9 mouse cellular contexts compared by ENCODE assay signal in genomic region chr2:115592651-115593119, GRCm38 (mm10). TPM values are rescaled to one million over a fixed set of nuclear protein-coding genes. Genes with fewer than 3 reads are reported as not detected.
DNase-seq lines count a peak whose midpoint lies in the region; ATAC-seq and TF ChIP-seq lines count a peak whose summit lies in the region.
"Had no signal": no experiment of that assay in that cellular context is flagged by ENCODE, and none has a peak within 500 bp of the region (broad histone marks: within the 10 kb centered on the region; RNA-seq: fewer than 3 reads in every experiment).

No protein-coding gene starts in this region.

- ATAC-seq in embryonic facial prominence, embryonic 13.5 days (ENCODE audit: insufficient number of reproducible peaks, insufficient read depth, low FRiP score, low TSS enrichment, low read depth) = no peak

- H3K4me1 ChIP-seq in embryonic facial prominence, embryonic 13.5 days = peaks cover 10% of the 10 kb centered on the region
- 0 out of 2 replicates have a peak, but pooled peaks cover 4% of the 10 kb centered on the region for H3K4me1 ChIP-seq in embryonic facial prominence, embryonic 10.5 days

- no peaks in the 10 kb centered on the region for H3K9me3 ChIP-seq in embryonic facial prominence, embryonic 13.5 days
- H3K9me3 ChIP-seq in embryonic facial prominence, embryonic 10.5 days = no peaks in the 10 kb centered on the region
- H3K9me3 ChIP-seq: liver, embryonic 15.5 days had no signal

- TF ChIP-seq POLR2A in brain, embryonic 14.5 days (IDR thresholded peaks at IDR 0.05; ENCODE audit: borderline replicate concordance, extremely low read depth, insufficient read depth, insufficient read length, poor library complexity, severe bottlenecking) = no peak

- H3K4me2 ChIP-seq in embryonic facial prominence, embryonic 13.5 days = no peak overlapping the region
- H3K4me2 ChIP-seq: liver, embryonic 15.5 days had no signal

- H3K27me3 ChIP-seq in embryonic facial prominence, embryonic 13.5 days = no peaks in the 10 kb centered on the region
- no peaks in the 10 kb centered on the region for H3K27me3 ChIP-seq in embryonic facial prominence, embryonic 10.5 days (replicated peaks; ENCODE audit: low read depth, poor library complexity, severe bottlenecking)
- H3K27me3 ChIP-seq: liver, embryonic 15.5 days had no signal

- H3K36me3 ChIP-seq in embryonic facial prominence, embryonic 13.5 days = no peaks in the 10 kb centered on the region
- H3K36me3 ChIP-seq in embryonic facial prominence, embryonic 10.5 days (replicated peaks) = no peaks in the 10 kb centered on the region
- H3K36me3 ChIP-seq: liver, embryonic 15.5 days had no signal

- H3K9ac ChIP-seq in embryonic facial prominence, embryonic 13.5 days = 0 out of 2 replicates have a peak overlapping the region, but pooled peaks have one; percentile 44
- H3K9ac ChIP-seq: liver, embryonic 15.5 days had no signal

- no peak for TF ChIP-seq CTCF in brain, embryonic 14.5 days (IDR thresholded peaks at IDR 0.05; ENCODE audit: borderline replicate concordance, extremely low read depth, insufficient read depth, insufficient read length)

- H3K4me3 ChIP-seq in embryonic facial prominence, embryonic 13.5 days = no peak overlapping the region
- H3K4me3 ChIP-seq in embryonic facial prominence, embryonic 10.5 days = no peak overlapping the region
- H3K4me3 ChIP-seq: liver, embryonic 15.5 days had no signal

- WGBS in embryonic facial prominence, embryonic 13.5 days = 56% methylated on average over 2 of the region's 2 CpGs
- WGBS in embryonic facial prominence, embryonic 10.5 days = 87% methylated on average over 2 of the region's 2 CpGs

- no peak for DNase-seq in embryonic facial prominence, embryonic 10.5 days (ENCODE audit: low spot score)
- DNase-seq in brain, embryonic 14.5 days (ENCODE audit: low read depth) = peak; percentile 82
- DNase-seq in gastrocnemius, postnatal 25 days = peak; percentile 31
- DNase-seq in kidney, adult 18-20 months = peak; percentile 40
- DNase-seq in left cerebral cortex, postnatal 4 days = peak; percentile 73
- DNase-seq in right cerebral cortex, postnatal 25 days = peak; percentile 21
- DNase-seq in thymus, postnatal 10 days (ENCODE audit: low spot score in 2 of 2) = no peak

- intact Hi-C loops in left cerebral cortex, postnatal 4 days (cut with DNase I) = no loop called here

- no peak overlapping the region; the same call in 1 of the 2 replicates for H3K27ac ChIP-seq in embryonic facial prominence, embryonic 13.5 days
- H3K27ac ChIP-seq in embryonic facial prominence, embryonic 10.5 days (replicated peaks) = no peak overlapping the region
- H3K27ac ChIP-seq: liver, embryonic 15.5 days had no signal

RNA-seq across cellular contexts. Expression of gene BC052040, which starts 11.2 kb away (rescaled TPM):
- 12.2 and 12.3 TPM in 2 replicates for polyA plus RNA-seq in embryonic facial prominence, embryonic 13.5 days (2015; fragmentation: Nextera tagmentation; extraction: Ambion mirVana)
- 20.8 and 22.8 TPM in 2 replicates for polyA plus RNA-seq in embryonic facial prominence, embryonic 10.5 days (2016; fragmentation: Nextera tagmentation; extraction: Ambion mirVana)
- 14.8 and 14.9 TPM in 2 replicates for polyA plus RNA-seq in brain, embryonic 14.5 days (2012; rRNA removed)
- 1 to 10 TPM; 1.6 to 2.3 TPM for total RNA-seq in gastrocnemius, postnatal 25 days (2021)
- 10 to 100 TPM; 14.8 to 15.6 TPM for total RNA-seq in left cerebral cortex, postnatal 4 days (2021)

Comparison
In these comparisons a context has a peak if more than half of its experiments do, and no peak if none do; other contexts are left out.
1. DNase-seq: peak in brain, embryonic 14.5 days (single experiment), gastrocnemius, postnatal 25 days (single experiment), kidney, adult 18-20 months (single experiment), left cerebral cortex, postnatal 4 days (single experiment) and right cerebral cortex, postnatal 25 days (single experiment); none in embryonic facial prominence, embryonic 10.5 days (single experiment) and thymus, postnatal 10 days (0 of 2).